ENCODE assay signal across 25 mouse cellular contexts in the genomic region with DNA sequence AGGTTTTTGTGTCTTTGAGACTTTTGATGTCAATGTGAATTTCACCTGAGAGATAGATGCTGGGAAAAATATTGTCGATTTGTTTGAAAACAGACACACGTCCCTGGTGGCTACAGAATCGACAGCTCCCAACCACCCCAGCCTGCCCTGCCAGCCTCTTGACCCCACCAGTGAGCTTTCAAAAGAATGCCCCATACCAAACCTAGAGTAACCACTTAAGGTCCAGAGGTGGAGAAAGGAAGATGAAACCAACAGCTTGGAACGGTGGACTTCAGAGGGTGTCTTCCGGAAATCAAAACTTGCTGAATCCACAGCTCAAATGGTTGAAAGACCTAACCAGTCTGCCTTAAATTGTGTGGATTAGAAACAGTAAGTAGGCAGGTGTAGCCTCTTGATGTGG. TPM values are rescaled to one million over a fixed set of nuclear protein-coding genes. Genes with fewer than 3 reads are reported as not detected.
DNase-seq lines count a peak whose midpoint lies in the region; ATAC-seq and TF ChIP-seq lines count a peak whose summit lies in the region.
"Had no signal": no experiment of that assay in that cellular context is flagged by ENCODE, and none has a peak within 500 bp of the region (broad histone marks: within the 10 kb centered on the region; RNA-seq: fewer than 3 reads in every experiment).

No protein-coding gene starts in this region.

- peak; percentile 76 for DNase-seq in kidney, adult 2 months
- DNase-seq in kidney, adult 9 months: peak; percentile 82
- DNase-seq in kidney, postnatal 10 days: no peak
- DNase-seq: adrenal gland, adult 2 months; adrenal gland, postnatal 10 days; adrenal gland, postnatal 25 days; cerebellum, adult 11 months; cerebellum, adult 18-20 months; cerebellum, adult 8-10 months; cerebellum, adult 9-11 months; cerebellum, postnatal 14 days; cerebellum, postnatal 36 days; embryo, embryonic 11 days had no signal

- H3K27me3 ChIP-seq in intestine, postnatal 0 days (replicated peaks; ENCODE audit: control insufficient read depth, insufficient read depth, low read length): no peaks in the 10 kb centered on the region
- no peaks in the 10 kb centered on the region for H3K27me3 ChIP-seq in intestine, embryonic 15.5 days (replicated peaks)
- no peaks in the 10 kb centered on the region for H3K27me3 ChIP-seq in kidney, adult 2 months (replicated peaks; ENCODE audit: control insufficient read depth, insufficient read depth, low read length)
- no peaks in the 10 kb centered on the region for H3K27me3 ChIP-seq in kidney, embryonic 15.5 days
- H3K27me3 ChIP-seq: embryonic facial prominence, embryonic 13.5 days; embryonic facial prominence, embryonic 15.5 days; forebrain, embryonic 12.5 days had no signal

- no peak overlapping the region for H3K4me3 ChIP-seq in intestine, postnatal 0 days (ENCODE audit: low read depth, low read length)
- no peak overlapping the region for H3K4me3 ChIP-seq in intestine, embryonic 15.5 days (replicated peaks)
- H3K4me3 ChIP-seq in kidney, adult 2 months (ENCODE audit: insufficient read depth, low read depth, low read length): no peak overlapping the region
- H3K4me3 ChIP-seq in kidney, embryonic 15.5 days (replicated peaks): no peak overlapping the region
- H3K4me3 ChIP-seq: embryonic facial prominence, embryonic 13.5 days; embryonic facial prominence, embryonic 15.5 days; erythroblast, embryonic 14.5 days; forebrain, embryonic 10.5 days; forebrain, embryonic 12.5 days had no signal

- WGBS in intestine, postnatal 0 days: 90% methylated on average over 5 of the region's 5 CpGs
- 92% methylated on average over 5 of the region's 5 CpGs for WGBS in intestine, embryonic 15.5 days
- 69% methylated on average over 5 of the region's 5 CpGs for WGBS in kidney, adult 2 months
- 87% methylated on average over 5 of the region's 5 CpGs for WGBS in kidney, embryonic 15.5 days

- TF ChIP-seq POLR2A in kidney, adult 2 months (IDR thresholded peaks at IDR 0.05; ENCODE audit: low read depth, low read length): no peak

- H3K9me3 ChIP-seq in intestine, postnatal 0 days (ENCODE audit: control insufficient read depth): no peaks in the 10 kb centered on the region
- H3K9me3 ChIP-seq in intestine, embryonic 15.5 days: no peaks in the 10 kb centered on the region
- no peaks in the 10 kb centered on the region for H3K9me3 ChIP-seq in kidney, embryonic 15.5 days (replicated peaks)
- H3K9me3 ChIP-seq: embryonic facial prominence, embryonic 13.5 days; embryonic facial prominence, embryonic 15.5 days; forebrain, embryonic 10.5 days; forebrain, embryonic 12.5 days had no signal

- TF ChIP-seq CTCF in intestine, postnatal 0 days (IDR thresholded peaks at IDR 0.05; ENCODE audit: low read depth): no peak
- TF ChIP-seq CTCF in kidney, adult 2 months (conservative IDR thresholded peaks at IDR 0.05; ENCODE audit: insufficient read depth, insufficient read length, low read depth, low read length): no peak

- no peaks in the 10 kb centered on the region; the same call in 1 of the 2 replicates for H3K4me1 ChIP-seq in intestine, postnatal 0 days (replicated peaks; ENCODE audit: control insufficient read depth, insufficient read depth, low read length)
- H3K4me1 ChIP-seq in intestine, embryonic 15.5 days (replicated peaks): no peaks in the 10 kb centered on the region
- peaks cover 5% of the 10 kb centered on the region for H3K4me1 ChIP-seq in kidney, adult 2 months (ENCODE audit: control insufficient read depth, insufficient read depth, low read length)
- no peaks in the 10 kb centered on the region for H3K4me1 ChIP-seq in kidney, embryonic 15.5 days
- H3K4me1 ChIP-seq: embryonic facial prominence, embryonic 13.5 days; embryonic facial prominence, embryonic 15.5 days; forebrain, embryonic 10.5 days; forebrain, embryonic 12.5 days had no signal

- H3K4me2 ChIP-seq in intestine, postnatal 0 days (replicated peaks; ENCODE audit: low read depth): no peak overlapping the region
- no peak overlapping the region for H3K4me2 ChIP-seq in intestine, embryonic 15.5 days (replicated peaks)
- no peak overlapping the region for H3K4me2 ChIP-seq in kidney, embryonic 15.5 days
- H3K4me2 ChIP-seq: embryonic facial prominence, embryonic 13.5 days; embryonic facial prominence, embryonic 15.5 days; forebrain, embryonic 12.5 days had no signal

- H3K9ac ChIP-seq in intestine, postnatal 0 days (ENCODE audit: low read depth, low read length): no peak overlapping the region
- no peak overlapping the region for H3K9ac ChIP-seq in intestine, embryonic 15.5 days
- no peak overlapping the region for H3K9ac ChIP-seq in kidney, embryonic 15.5 days
- H3K9ac ChIP-seq: embryonic facial prominence, embryonic 13.5 days; embryonic facial prominence, embryonic 15.5 days; forebrain, embryonic 12.5 days had no signal

- ATAC-seq in intestine, postnatal 0 days: no peak
- ATAC-seq in intestine, embryonic 15.5 days: no peak
- no peak for ATAC-seq in kidney, embryonic 15.5 days (replicated peaks; ENCODE audit: low FRiP score)
- ATAC-seq: forebrain, embryonic 14.5 days had no signal

- H3K36me3 ChIP-seq in intestine, postnatal 0 days (ENCODE audit: control insufficient read depth, insufficient read depth): no peaks in the 10 kb centered on the region
- no peaks in the 10 kb centered on the region for H3K36me3 ChIP-seq in intestine, embryonic 15.5 days
- no peaks in the 10 kb centered on the region for H3K36me3 ChIP-seq in kidney, adult 2 months (ENCODE audit: control insufficient read depth, insufficient read depth, low read length)
- no peaks in the 10 kb centered on the region for H3K36me3 ChIP-seq in kidney, embryonic 15.5 days
- H3K36me3 ChIP-seq: embryonic facial prominence, embryonic 13.5 days; embryonic facial prominence, embryonic 15.5 days; forebrain, embryonic 10.5 days; forebrain, embryonic 12.5 days had no signal

- H3K27ac ChIP-seq in intestine, postnatal 0 days (ENCODE audit: low read depth, low read length): peak overlapping the region; percentile 1; the same call in 1 of the 2 replicates
- no peak overlapping the region for H3K27ac ChIP-seq in intestine, embryonic 15.5 days
- peak overlapping the region; percentile 95 for H3K27ac ChIP-seq in kidney, adult 2 months (ENCODE audit: insufficient read depth, low read depth, low read length)
- no peak overlapping the region for H3K27ac ChIP-seq in kidney, embryonic 15.5 days
- H3K27ac ChIP-seq: embryonic facial prominence, embryonic 13.5 days; embryonic facial prominence, embryonic 15.5 days; forebrain, embryonic 10.5 days; forebrain, embryonic 12.5 days had no signal

RNA-seq across cellular contexts. Expression of a gene that starts 24.3 kb away (rescaled TPM):
- 0.26 and 0.56 TPM in 2 replicates for polyA plus RNA-seq in intestine, postnatal 0 days (2015; fragmentation: Nextera tagmentation; extraction: Ambion mirVana)
- 0.13 and 0.28 TPM in 2 replicates for polyA plus RNA-seq in intestine, embryonic 15.5 days (2015; fragmentation: Nextera tagmentation; extraction: Ambion mirVana)
- 64.3 and 85.6 TPM in 2 replicates for polyA plus RNA-seq in kidney, adult 2 months (2012; rRNA removed)
- 1.1 and 1.4 TPM in 2 replicates for polyA plus RNA-seq in kidney, embryonic 15.5 days (2015; fragmentation: Nextera tagmentation; extraction: Ambion mirVana)
- polyA plus RNA-seq: adrenal gland, adult 2 months; C2C12; erythroblast, embryonic 14.5 days had no signal

RNA-seq across cellular contexts. Expression of a gene that starts 28.0 kb away (rescaled TPM):
- polyA plus RNA-seq in intestine, postnatal 0 days (2015; fragmentation: Nextera tagmentation; extraction: Ambion mirVana): not detected in 2 replicates
- not detected in 2 replicates for polyA plus RNA-seq in intestine, embryonic 15.5 days (2015; fragmentation: Nextera tagmentation; extraction: Ambion mirVana)
- polyA plus RNA-seq in kidney, adult 2 months (2012; rRNA removed): 7.6 and 9.0 TPM in 2 replicates
- not detected in 2 replicates for polyA plus RNA-seq in kidney, embryonic 15.5 days (2015; fragmentation: Nextera tagmentation; extraction: Ambion mirVana)
- polyA plus RNA-seq: adrenal gland, adult 2 months; C2C12; embryonic facial prominence, embryonic 11.5 days; embryonic facial prominence, embryonic 13.5 days; embryonic facial prominence, embryonic 15.5 days; erythroblast, embryonic 14.5 days; forebrain, embryonic 10.5 days; forebrain, embryonic 12.5 days; forebrain, embryonic 14.5 days had no signal

RNA-seq across cellular contexts. Expression of a gene that starts 39.0 kb away (rescaled TPM):
- 254 and 260 TPM in 2 replicates for polyA plus RNA-seq in intestine, postnatal 0 days (2015; fragmentation: Nextera tagmentation; extraction: Ambion mirVana)
- polyA plus RNA-seq in intestine, embryonic 15.5 days (2015; fragmentation: Nextera tagmentation; extraction: Ambion mirVana): 243 TPM in 2 replicates
- polyA plus RNA-seq in kidney, adult 2 months (2012; rRNA removed): 247 and 334 TPM in 2 replicates
- 231 and 232 TPM in 2 replicates for polyA plus RNA-seq in kidney, embryonic 15.5 days (2015; fragmentation: Nextera tagmentation; extraction: Ambion mirVana)
- polyA plus RNA-seq: erythroblast, embryonic 14.5 days had no signal

RNA-seq across cellular contexts. Expression of a gene that starts 39.2 kb away (rescaled TPM):
- 6.7 TPM in 2 replicates for polyA plus RNA-seq in intestine, postnatal 0 days (2015; fragmentation: Nextera tagmentation; extraction: Ambion mirVana)
- 8.3 and 8.6 TPM in 2 replicates for polyA plus RNA-seq in intestine, embryonic 15.5 days (2015; fragmentation: Nextera tagmentation; extraction: Ambion mirVana)
- 8.0 and 9.3 TPM in 2 replicates for polyA plus RNA-seq in kidney, adult 2 months (2012; rRNA removed)
- polyA plus RNA-seq in kidney, embryonic 15.5 days (2015; fragmentation: Nextera tagmentation; extraction: Ambion mirVana): 10.5 and 13.1 TPM in 2 replicates

RNA-seq across cellular contexts. Expression of a gene that starts 44.2 kb away (rescaled TPM):
- not detected in 2 replicates for polyA plus RNA-seq in intestine, postnatal 0 days (2015; fragmentation: Nextera tagmentation; extraction: Ambion mirVana)
- polyA plus RNA-seq in intestine, embryonic 15.5 days (2015; fragmentation: Nextera tagmentation; extraction: Ambion mirVana): not detected in 2 replicates
- polyA plus RNA-seq in kidney, adult 2 months (2012; rRNA removed): 5.9 and 6.4 TPM in 2 replicates
- not detected in 2 replicates for polyA plus RNA-seq in kidney, embryonic 15.5 days (2015; fragmentation: Nextera tagmentation; extraction: Ambion mirVana)
- polyA plus RNA-seq: adrenal gland, adult 2 months; brain, embryonic 14.5 days; C2C12; embryonic facial prominence, embryonic 11.5 days; embryonic facial prominence, embryonic 13.5 days; erythroblast, embryonic 14.5 days; forebrain, embryonic 10.5 days had no signal

Comparison
In these comparisons a context has a peak if more than half of its experiments do, and no peak if none do; other contexts are left out.
1. H3K27ac ChIP-seq: peak in intestine, postnatal 0 days (single experiment) and kidney, adult 2 months (single experiment); none in intestine, embryonic 15.5 days (single experiment) and kidney, embryonic 15.5 days (single experiment).
2. RNA of a gene that starts 24.3 kb away (polyA plus RNA-seq): 64.3 to 85.6 TPM in kidney, adult 2 months; 1.1 to 1.4 TPM in kidney, embryonic 15.5 days, 0.26 to 0.56 TPM in intestine, postnatal 0 days and 0.13 to 0.28 TPM in intestine, embryonic 15.5 days; every median in the first group is over 10 times any median in the second.